16 mouse cellular contexts compared by ENCODE assay signal in the genomic region with DNA sequence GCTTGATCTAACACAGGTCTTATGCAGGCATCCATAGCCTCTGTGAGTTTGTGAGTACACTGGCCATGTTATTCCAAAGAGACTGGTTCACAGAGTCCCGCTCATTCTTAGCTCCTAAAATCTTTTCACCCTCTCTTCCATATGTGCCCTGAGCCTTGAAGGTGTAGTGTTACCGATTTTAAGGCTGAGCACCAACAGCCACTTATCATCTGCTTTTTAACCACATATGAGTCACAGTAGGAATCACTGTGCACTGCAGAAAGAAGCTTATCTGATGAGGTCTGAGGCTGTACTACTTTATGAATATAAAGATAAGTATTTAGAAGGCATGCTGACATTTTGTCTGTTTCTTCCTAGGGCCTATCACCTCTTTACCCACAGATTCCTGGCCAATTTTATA.
"Had no signal": no experiment of that assay in that cellular context is flagged by ENCODE, and none has a peak within 500 bp of the region (broad histone marks: within the 10 kb centered on the region; RNA-seq: fewer than 3 reads in every experiment).

No protein-coding gene starts in this region.

- H3K4me3 ChIP-seq: lung, embryonic 15.5 days; megakaryocyte, embryonic 14.5 days; midbrain, embryonic 13.5 days; midbrain, embryonic 15.5 days; neural tube, embryonic 12.5 days; stomach, embryonic 15.5 days had no signal

- H3K4me1 ChIP-seq: lung, embryonic 15.5 days; megakaryocyte, embryonic 14.5 days; midbrain, embryonic 13.5 days; midbrain, embryonic 15.5 days; neural tube, embryonic 12.5 days; stomach, embryonic 15.5 days had no signal

- H3K9me3 ChIP-seq: lung, embryonic 15.5 days; midbrain, embryonic 13.5 days; midbrain, embryonic 15.5 days; neural tube, embryonic 12.5 days; stomach, embryonic 15.5 days had no signal

- H3K36me3 ChIP-seq: lung, embryonic 15.5 days; midbrain, embryonic 13.5 days; midbrain, embryonic 15.5 days; neural tube, embryonic 12.5 days; stomach, embryonic 15.5 days had no signal

- H3K27me3 ChIP-seq: lung, embryonic 15.5 days; megakaryocyte, embryonic 14.5 days; midbrain, embryonic 13.5 days; midbrain, embryonic 15.5 days; neural tube, embryonic 12.5 days; stomach, embryonic 15.5 days had no signal

- DNase-seq: lung, adult 2 months; lung, postnatal 14 days; lung, postnatal 36 days; right cerebral cortex, postnatal 14 days; thymus, adult 18-20 months; thymus, postnatal 14 days; thymus, postnatal 36 days had no signal

- H3K27ac ChIP-seq: lung, embryonic 15.5 days; macrophage; midbrain, embryonic 13.5 days; midbrain, embryonic 15.5 days; neural tube, embryonic 12.5 days; stomach, embryonic 15.5 days; stomach, postnatal 0 days had no signal

- ATAC-seq: lung, postnatal 0 days; midbrain, embryonic 13.5 days; midbrain, embryonic 15.5 days had no signal

- H3K9ac ChIP-seq: lung, embryonic 15.5 days; midbrain, embryonic 13.5 days; midbrain, embryonic 15.5 days; neural tube, embryonic 12.5 days; stomach, embryonic 15.5 days had no signal
